Mouse (Mus musculus) gonadal fat pad, adult 2 months (tissue): ENCODE measurements around the gene Gm19345. TPM values are rescaled to one million over a fixed set of nuclear protein-coding genes. Genes with fewer than 3 reads are reported as not detected.

ENCODE experiments used
- DNase-seq: peaks from one replicate; pipeline ENCODE4 v3.0.0-alpha.2; 2012; ENCODE audit warnings: low read depth
- polyA plus RNA-seq: library from polyadenylated mRNA; depleted of rRNA; stranded (reverse); fragments of >200 nt; gene quantifications from 2 replicates; pipeline ENCODE4 v1.2.3, GENCODE M21; 2012; rRNA removed

Gene Gm19345
- 0.11 TPM in 1 of 2 replicates, not detected in the other for polyA plus RNA-seq

DNA sequence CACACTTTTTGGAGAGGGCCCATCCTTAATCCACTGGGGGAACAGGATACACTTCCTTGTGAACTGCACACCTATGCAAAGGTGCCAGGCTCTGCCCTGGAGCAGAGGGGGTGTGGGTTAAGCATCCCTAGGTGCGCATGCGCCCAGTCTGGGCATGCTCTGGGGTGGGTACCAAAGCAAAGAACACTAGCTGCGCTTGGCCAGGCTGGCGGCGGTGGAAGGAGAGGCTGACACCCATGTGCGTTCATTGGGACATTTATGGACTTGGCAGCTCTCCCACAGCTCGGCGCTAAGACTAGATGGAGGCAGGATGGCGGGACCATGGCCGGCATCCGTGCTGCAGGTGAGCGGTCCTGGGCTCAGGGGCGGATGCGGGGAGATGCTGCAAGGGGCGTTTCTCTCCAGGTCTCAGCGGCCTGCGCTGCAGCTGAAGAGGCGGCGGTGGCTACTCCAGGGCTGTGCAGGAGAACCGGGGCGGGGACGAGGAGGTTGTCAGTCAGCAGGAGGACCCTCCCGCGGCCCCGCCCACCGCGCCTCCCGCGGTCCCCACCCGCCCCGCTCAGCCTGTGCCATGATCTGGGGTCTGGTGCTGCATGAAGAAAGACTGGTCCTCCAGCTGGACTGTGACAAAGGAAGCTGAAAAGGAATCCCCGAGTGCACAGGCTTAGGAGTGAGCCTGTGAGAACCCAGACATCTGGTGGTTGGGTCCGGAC lies at the start of gene Gm19345:
Gene Gm19345 (plus strand): TSS at position 146 of the 713 bp plus-strand sequence.
- DNase-seq: no peak

DNA sequence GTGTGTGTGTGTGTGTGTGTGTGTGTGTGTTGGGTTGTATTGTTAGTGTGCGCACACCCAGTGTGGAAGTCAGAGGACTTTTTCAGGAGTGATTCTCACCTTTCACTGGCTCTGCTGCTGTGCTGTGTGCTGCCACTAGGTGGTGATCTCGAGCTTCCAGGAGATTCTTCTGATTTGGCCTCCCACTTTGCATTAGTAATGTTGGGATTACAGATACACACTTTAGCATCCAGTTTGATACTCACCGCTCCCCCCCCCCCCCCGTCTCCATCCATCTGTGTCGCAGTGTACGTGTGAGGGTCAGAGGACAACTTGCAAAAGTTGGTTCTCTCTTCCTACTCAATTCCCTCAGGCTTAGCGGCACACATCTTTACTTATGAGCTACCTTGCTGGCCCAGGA lies 48.8 kb upstream of the Gm19345 start:
- no peak for DNase-seq

DNA sequence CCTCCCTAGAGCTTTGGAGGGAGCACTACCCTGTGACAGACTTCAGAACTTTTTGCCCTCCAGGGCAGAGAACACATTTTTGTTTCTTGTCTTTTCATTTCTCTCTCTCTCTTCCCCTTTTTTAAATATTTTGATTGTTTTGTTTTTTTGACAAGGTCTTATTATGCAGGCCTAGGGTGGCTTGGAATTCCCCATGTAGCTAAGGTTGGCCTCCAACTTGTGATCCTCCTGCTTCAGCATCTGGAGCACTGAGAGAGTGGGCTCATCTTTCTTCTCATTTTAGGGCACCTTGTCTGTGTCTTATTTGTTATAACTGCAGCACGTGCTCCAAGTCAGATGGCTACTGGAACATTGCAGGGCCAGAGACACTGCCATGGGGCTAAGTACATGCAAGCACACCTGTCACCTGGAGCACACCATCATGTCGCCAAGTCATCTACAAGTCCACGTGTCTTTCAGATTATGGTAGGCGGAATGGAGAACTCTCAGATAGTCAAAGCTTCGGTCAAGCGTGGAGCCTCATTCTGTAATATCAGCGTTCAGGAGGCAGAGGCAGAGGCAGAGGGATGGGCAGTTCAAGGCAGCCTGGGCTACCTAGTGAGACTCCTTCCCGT lies 45.3 kb upstream of the Gm19345 start:
- DNase-seq: no peak

DNA sequence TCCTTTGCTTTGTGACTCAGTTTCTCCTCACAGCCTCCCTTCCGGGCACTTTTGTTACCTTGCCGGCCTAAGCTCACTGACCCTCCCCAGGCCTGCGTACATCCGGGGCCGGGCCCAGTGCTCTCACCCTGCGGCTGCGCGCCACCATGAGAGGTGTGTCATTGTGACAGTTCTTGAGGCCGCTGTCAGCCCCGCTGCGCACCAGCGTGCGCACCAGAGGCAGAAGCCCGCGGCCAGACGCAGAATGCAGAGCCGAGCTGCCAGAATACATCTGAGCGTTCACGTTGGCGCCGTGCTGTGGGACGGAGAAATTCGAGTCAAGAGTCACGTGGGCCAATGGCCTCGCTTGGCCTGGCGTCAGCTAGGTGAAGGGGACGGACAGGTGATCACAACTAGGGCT lies 42.4 kb upstream of the Gm19345 start:
- no peak for DNase-seq

DNA sequence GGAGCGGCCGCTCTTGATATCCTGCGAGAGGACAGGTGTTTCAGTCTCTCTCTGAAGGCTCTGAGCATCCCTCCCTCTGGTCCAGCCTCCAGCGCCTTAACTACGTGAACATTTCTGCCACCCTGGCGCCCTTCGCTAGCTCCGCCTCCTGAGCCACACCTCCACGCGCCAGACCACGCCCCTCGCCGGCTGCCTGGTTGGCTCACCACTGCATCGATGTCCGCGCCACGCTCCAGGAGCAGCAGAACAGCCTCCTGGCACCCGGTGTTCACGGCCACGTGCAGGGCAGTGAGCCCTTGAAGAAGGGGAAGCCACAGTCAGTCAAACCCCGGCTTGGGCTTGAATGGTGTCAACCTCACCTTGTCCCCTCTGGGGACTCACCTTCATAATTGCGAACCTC lies 40.7 kb upstream of the Gm19345 start:
- DNase-seq: no peak

DNA sequence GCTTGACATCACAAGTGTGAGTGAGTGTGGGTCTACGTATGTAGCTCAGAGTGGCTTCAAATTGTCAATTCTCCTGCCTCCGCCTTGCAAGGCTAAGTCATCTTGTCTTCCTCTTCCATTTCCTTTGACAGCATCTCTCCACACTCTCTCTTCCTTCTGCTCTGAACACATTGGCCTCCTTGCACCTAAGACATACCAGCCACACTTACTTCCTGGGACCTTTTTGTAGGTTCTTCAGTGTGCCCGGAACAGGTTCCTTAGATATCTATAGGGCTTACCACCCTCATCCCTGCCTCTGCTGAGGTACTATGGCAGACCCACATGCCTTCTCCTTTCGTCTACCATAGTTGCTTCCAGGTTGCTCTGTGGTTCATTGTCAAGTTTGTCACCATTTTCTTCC lies 38.6 kb upstream of the Gm19345 start:
- DNase-seq: no peak

DNA sequence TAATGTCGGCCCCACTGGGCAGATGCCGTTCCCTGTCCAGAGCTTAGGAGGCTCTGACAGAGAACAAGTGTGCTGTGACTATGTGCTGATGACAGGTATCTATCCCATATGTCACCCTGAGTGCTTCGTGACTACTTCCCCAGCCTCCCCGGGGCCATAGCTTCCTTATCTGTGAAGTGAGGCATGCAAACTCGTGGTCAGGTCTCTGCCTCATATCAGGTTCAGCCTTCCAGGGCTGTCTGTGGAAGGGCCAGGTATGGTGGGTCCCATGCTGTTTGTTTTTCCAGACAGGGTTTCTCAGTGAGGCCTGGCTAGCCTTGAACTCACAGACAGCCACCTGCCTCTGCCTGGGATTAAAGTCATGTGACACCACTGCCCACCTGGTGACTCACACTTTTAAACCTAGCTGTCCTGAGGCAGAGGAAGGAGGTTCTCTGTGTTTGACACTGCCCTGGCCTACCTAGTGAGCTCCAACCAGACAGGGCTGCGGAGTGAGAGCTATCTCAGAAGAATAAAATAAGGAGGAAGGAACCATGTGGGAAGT lies 38.2 kb upstream of the Gm19345 start:
- DNase-seq: no peak

DNA sequence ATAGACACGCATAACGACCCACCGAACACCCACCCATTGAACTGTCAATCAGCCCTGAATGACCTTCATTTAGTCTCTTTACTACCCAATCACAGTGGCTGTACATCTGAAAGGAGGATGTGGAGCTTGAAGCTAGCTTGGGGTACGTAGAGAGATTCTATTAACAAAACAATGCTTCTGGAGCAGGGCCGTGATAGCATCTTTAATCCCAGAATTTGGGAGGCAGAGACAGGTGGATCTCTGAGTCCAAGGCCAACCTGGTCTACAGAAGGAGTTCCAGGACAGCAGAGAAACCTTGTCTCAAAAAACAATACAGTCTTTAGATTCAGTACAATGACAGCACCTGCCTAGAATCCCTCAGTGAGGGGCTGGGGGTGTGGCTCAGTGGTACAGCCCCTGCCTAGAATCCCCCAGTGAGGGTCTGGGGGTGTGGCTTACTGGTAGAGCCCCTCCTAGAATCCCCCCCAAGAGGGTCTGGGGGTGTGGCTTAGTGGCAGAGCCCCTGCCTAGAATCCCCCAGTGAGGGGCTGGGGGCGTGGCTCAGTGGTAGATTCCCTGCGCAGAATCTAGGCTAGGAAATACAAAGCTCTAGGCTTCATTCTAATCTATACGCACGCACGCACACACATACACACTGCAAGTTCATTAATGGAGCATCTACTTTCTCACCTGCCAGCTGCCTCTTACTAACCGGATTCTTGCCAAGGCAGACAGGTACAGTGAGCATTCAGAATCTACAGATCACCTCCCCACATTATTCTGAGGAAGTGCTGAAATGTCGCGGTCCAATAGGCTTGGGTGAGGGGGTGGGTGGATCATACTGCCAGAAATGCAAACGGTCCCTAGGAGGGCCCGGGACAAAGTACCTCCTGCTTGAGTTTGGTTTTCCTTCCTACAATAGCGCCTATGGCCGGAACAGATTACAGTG lies 36.2 kb upstream of the Gm19345 start:
- no peak for DNase-seq

DNA sequence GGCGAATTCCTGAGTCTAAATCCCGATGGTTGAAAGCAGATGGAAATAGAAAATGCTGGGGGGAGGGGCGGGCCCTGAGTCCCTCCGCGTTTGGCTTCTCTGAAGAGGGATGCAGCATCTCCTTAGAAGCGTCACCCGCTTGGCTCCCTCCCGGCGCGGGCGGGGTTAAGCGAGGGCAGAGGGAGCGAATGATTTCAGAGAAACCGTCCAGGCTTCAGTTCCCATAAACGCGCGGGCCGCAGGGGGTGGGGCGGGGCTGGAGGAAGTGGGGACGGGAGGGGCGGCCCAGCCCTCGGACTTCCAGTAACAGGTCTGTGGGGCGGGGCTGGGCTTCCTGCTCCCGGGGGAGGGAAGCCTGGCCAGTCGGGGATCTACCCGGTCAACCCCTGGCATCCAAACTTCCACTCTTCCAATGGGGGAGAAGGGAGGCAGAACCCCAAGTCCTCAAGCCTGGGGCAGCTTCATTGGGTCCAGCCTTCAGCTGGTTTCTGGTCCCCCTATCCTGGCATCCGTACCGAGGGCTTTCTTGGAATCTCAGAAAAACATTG lies 35.5 kb upstream of the Gm19345 start:
- no peak for DNase-seq

DNA sequence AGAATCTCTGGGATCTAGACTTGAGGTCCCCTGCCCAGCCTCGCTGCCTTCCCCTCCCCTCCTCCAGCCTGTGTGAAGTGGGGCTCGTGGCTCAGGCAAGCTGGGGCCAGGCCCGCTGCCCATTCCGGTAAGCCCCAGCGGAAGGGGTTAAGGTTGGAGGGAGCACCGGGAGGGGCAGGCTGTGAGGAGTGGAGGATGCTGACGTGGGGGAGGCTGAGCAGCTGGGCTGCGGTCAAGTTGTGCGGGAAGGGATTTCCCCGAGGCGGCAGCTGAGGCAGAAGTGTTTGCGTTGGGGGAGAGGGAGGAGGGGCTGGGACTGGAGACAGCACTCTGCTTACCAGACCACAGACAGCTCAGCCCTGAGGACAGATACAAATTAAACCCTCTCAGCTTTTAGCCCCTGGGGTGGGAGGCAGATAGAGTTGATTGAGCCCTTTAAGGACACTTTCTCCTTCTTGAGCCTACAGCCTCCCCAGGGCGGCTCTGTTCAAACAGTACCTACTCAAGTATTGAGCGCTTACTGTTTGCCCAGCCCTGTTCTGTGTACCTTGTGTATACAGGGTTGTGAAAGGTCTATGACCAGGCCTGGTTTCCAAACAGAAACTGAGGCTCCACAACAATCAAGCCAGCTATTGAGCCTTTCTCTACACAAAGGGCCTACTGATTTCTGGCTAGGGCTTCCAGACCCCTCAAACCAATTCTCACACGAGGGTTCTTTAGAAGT lies 34.3 kb upstream of the Gm19345 start:
- no peak for DNase-seq

DNA sequence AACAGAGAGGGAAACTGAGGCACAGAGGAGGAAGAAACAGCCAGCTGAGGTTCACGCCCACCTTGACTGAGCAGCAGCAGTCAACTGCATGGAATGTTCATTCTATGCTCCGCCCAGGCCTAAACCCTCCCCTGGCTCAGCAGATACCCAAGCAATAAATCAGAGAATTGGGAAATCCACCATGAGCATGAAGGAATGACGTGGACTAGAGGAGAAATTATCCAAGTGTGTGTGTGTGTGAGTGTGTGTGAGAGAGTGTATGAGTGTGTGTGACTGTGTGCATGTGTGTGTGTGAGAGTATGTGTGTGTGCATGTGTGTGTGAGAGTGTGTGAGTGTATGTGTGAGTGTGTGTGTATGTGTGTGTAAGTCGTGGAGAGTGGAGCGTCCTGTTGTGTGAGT lies 33.4 kb upstream of the Gm19345 start:
- no peak for DNase-seq

DNA sequence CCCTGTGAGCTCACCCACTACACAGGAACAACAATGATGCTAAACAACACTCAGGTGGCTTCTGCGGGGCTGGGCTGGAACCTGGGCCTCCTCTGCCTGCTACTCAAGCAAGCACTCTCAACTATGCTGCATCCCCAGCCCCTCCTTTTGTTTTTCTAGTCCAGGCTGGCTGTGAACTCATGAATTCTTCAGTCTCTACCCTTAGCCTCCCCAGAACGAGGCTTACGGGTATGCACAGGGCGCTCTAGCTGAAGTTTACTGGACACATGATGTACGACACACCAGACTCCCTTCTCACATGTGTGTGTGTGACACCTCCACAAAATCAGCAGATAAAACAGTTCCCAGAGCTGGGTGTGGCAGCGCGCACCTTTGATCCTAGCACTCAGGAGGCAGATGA lies 32.9 kb upstream of the Gm19345 start:
- DNase-seq: no peak

DNA sequence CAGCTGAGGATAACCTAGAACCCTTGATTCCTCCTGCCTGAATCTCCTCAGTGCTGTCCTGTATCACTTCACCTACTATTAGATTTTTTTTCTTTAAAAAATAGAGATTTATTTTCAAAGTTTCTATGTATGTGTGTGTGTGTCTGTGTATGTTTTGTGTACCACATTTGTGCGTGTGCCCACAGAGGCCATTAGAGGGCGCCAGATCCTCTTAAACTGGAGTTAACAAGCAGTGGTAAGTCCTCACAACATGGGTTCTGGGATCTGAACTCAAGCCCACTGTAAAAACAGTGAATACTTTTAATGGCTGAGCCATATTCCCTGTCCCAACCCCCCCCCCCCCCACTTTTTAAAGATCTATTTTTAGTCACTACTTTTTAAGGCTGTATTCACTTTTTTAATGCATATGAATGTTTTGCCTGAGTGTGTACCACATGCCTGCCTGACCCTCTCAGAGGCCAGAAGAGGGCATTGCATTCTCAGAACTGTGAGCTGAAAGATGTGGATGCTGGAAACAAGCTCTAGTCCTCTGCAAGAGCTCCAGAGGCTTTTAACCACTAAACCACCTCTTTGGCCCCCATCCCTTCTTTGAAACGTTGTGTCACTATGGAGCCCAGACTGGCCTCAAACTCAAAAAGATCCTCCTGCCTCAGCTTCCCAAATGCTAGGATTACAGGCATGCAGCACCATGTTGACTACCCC lies 31.3 kb upstream of the Gm19345 start:
- no peak for DNase-seq

DNA sequence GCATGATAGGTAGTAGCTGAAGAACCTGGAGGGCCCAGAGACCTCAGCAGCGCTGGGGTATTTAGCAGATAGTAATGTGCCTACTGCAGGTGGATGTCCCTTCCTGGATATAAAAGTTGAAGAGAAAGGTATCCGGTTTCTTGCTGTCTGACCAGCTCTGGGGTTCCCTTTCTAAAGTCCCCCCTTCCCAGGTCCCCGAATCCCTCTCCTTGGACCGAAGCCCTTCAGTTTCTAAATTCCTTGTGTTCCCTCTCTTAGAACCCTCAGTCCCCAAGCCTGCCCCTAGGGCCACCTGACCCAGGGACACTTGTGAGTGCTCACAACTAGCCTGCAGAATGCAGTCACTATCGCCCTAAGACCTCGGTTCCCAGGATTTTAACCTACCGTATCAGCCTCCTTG lies 30.2 kb upstream of the Gm19345 start:
- no peak for DNase-seq

DNA sequence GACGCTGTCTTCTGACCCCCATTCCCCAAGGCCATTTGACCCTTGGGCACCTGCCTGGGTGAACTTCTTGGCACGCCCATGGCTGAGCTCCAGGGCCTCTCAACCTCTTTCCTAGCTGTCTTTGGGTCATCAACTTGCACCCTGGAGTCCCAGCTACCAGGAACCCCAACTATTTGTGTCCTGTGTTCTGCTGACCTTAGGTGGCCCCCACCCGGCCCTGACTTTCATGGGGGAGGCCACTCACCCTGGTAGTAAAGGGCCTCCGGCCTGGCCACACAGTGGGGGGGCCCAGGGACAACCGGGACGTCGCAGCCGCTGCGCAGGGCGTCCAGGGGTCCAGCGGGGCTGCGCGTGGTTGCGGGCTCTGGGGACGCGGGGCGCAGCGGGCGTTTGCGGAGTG lies 29.6 kb upstream of the Gm19345 start:
- DNase-seq: no peak

DNA sequence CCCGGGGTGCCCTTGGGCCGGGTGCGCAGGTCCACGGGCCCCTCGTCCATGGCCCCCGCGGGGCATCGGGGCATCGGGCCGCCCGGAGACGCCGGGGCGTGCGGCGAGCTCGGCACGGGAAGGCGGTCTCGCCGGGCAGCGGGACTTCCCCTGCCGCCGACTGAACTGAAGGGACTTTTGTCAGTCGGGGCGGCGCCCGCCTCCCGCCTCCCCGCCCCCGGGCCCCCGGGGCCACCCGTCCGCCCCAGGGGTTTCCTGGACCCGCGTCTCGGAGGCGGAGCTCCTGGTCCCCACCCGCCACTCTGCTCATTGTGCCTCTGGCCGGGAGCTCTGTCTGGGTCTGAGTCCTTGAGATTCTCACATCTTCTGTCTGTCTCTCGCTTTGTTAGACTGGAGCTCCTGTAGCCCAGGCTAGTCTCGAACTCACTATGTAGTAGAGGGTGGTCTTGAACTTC lies 29.2 kb upstream of the Gm19345 start, which contains the start of gene Bcl3:
Gene Bcl3 (minus strand): TSS at position 167 of the 455 bp plus-strand sequence.
- DNase-seq: no peak

DNA sequence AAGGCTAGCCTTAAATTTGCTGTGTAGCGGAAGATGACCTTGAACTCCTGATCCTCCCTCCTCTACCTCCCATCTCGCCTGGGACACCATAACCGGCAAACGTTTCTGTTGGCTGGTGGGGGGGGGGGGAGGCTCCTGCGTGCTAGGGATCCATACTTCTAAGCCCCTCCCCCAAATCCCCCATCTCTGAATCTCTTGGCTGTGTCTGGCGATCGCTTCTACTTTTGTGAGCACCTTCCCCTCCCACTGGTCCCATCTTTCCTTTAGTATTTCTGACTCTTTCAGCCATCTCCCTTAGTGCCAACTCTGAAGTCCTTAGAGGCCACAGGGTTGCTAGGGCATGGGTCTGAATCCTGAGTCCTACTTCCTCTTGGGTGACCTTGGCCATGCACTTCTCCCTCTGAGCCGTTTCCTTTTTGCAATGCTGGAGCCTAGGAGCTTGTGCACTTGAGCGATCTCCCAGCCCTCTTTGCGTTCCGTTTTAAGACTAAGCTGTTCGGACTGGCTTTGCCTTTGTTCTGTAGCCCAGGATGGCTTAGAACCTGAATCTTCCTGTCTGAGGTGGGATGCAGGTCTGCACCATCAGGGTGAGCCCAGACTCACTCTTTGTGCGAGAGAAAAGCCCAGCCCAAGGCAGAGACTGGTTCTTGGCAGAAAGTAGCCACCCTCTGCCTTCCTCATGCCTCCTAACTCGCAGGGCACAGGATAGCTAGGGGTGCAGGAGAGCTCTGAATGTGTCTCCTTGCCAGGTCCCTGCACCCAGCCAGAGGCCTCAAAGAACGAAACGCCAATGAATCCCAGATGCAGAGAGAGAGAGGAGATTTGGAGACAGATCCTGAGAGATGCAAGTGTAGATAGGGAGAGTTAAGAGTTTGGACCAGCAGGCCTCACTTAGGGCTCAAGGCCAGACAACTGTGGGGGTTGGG lies 28.3 kb upstream of the Gm19345 start:
- DNase-seq: no peak

DNA sequence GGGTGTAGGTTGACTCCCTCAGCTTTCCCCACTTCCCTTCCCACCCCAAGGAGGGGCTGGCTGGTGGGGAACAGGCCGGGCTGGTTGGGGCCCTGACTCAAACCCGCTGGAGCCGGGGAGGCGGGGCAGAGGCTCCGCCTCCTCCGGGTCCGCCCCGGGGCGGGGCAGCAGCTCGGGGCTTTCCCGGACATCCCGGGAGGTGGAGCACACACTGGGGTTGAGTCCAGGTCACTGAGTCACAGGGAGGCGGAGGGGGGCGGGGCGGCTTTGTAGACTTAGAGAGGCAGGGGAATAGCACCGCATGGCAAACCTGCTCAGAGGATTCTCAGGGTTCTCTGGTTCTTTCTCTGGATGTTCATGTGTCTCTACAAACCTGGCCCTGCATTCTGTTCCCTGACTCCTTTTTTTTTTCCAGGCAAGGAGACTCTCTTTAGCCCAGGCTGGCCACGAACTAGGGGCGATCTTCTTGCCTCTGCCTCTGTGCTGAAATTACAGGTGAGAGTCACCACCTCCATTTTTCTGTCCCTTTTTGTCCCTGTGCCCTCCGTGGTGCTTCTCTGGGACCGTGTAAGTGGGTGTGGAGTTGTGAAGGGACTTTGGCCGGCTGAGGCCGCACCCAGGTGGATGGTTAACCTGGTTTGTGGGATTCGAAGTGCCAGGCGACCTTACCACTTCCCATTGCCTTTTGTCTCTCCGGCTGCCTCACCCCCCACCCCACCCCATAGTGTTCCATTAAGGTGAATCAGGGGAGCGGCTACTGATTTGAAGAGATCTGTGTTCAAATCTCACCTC lies 27.4 kb upstream of the Gm19345 start:
- no peak for DNase-seq

DNA sequence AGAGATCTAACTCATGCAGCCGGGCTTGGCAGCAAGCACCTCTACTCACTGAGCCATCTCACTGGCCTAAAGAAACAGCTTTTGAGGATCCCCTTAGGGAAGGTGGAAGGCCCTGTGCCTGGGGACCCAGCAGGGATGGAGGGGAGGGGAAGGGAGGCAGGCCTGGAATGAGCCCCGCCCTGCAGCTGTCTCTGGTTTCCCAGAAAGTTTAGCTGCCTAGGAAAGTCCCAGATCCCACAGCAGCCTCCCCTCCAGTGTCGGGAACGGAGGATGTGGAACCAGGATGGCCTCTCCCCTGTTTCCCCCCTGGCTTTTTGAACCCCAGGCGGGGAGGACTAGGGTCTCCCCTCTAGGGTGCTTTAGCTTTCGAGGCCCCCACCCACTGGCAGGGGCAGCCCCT lies 25.0 kb upstream of the Gm19345 start:
- no peak for DNase-seq
